Mouse (Mus musculus) inflammation-experienced regulatory T-cells, adult 6 months (primary cell): ENCODE results near the gene Hdac9. TPM values are rescaled to one million over a fixed set of nuclear protein-coding genes. Genes with fewer than 3 reads are reported as not detected.

Source experiments
- ATAC-seq: one replicate; pipeline ENCODE4 v1.8.0; 2017
- polyA plus RNA-seq, 3 experiments: library from polyadenylated mRNA; unstranded; fragments of 100-300 nt; shearing (Covaris generic); gene quantifications; one replicate each; pipeline ENCODE4 v1.2.1; 2017

Hdac9 gene
- polyA plus RNA-seq, 3 experiments from 2014 or later = 0.36 to 1.3 (median 1.1) TPM

GRCm38 (mm10) chr12:34215023-34216020 lies 701.6 kb downstream of the Hdac9 start:
- no peak for ATAC-seq

- no peak for ATAC-seq
These were observed 704.7 kb downstream of the Hdac9 start for GRCm38 (mm10) chr12:34212162-34212561.

- ATAC-seq = no peak
These were observed 715.4 kb downstream of the Hdac9 start for GRCm38 (mm10) chr12:34201471-34201870.

- no peak for ATAC-seq
These were observed 716.9 kb downstream of the Hdac9 start for GRCm38 (mm10) chr12:34200030-34200446.

GRCm38 (mm10) chr12:34195155-34195828 lies 721.6 kb downstream of the Hdac9 start:
- no peak for ATAC-seq

GRCm38 (mm10) chr12:34194116-34194515 lies 722.8 kb downstream of the Hdac9 start:
- no peak for ATAC-seq

- no peak for ATAC-seq
These were observed 725.6 kb downstream of the Hdac9 start for GRCm38 (mm10) chr12:34191246-34191645.

- no peak for ATAC-seq
These were observed 738.0 kb downstream of the Hdac9 start for GRCm38 (mm10) chr12:34178931-34179330.

GRCm38 (mm10) chr12:34176790-34177189 lies 740.1 kb downstream of the Hdac9 start:
- ATAC-seq = no peak

GRCm38 (mm10) chr12:34173036-34173435 lies 743.9 kb downstream of the Hdac9 start:
- ATAC-seq = no peak

GRCm38 (mm10) chr12:34170601-34171000 lies 746.3 kb downstream of the Hdac9 start:
- no peak for ATAC-seq

- ATAC-seq = no peak
These were observed 751.2 kb downstream of the Hdac9 start for GRCm38 (mm10) chr12:34165674-34166073.

- ATAC-seq = no peak
These were observed 760.6 kb downstream of the Hdac9 start for GRCm38 (mm10) chr12:34156301-34156700.

- no peak for ATAC-seq
These were observed 761.2 kb downstream of the Hdac9 start for GRCm38 (mm10) chr12:34155740-34156139.

GRCm38 (mm10) chr12:34154757-34155156 lies 762.1 kb downstream of the Hdac9 start:
- ATAC-seq = no peak

- ATAC-seq = no peak
These were observed 765.6 kb downstream of the Hdac9 start for GRCm38 (mm10) chr12:34151336-34151735.

GRCm38 (mm10) chr12:34142743-34143142 lies 774.2 kb downstream of the Hdac9 start:
- ATAC-seq = no peak

GRCm38 (mm10) chr12:34113336-34113735 lies 803.6 kb downstream of the Hdac9 start:
- no peak for ATAC-seq

GRCm38 (mm10) chr12:34092953-34093352 lies 823.9 kb downstream of the Hdac9 start:
- no peak for ATAC-seq

GRCm38 (mm10) chr12:34091851-34092250 lies 825.0 kb downstream of the Hdac9 start:
- no peak for ATAC-seq

- ATAC-seq = no peak
These were observed 829.5 kb downstream of the Hdac9 start for GRCm38 (mm10) chr12:34087292-34087942.

- ATAC-seq = no peak
These were observed 839.9 kb downstream of the Hdac9 start for GRCm38 (mm10) chr12:34076981-34077380.
